Mouse (Mus musculus): ENCODE results near the gene Lamtor5. TPM values are rescaled to one million over a fixed set of nuclear protein-coding genes. Genes with fewer than 3 reads are reported as not detected.

Lamtor5 gene
- polyA plus RNA-seq, 1 experiment = 67.6 TPM

- Histone ChIP-seq H3K4me1 (ENCODE audit: control insufficient read depth, insufficient read depth, low read length) (no peaks in the 10 kb centered on the region), H3K27me3 (ENCODE audit: control insufficient read depth, insufficient read depth, low read length, poor library complexity, severe bottlenecking) (no peaks in the 10 kb centered on the region), H3K9me3 (replicated peaks; ENCODE audit: control insufficient read depth, insufficient read depth, low read length, poor library complexity, severe bottlenecking) (no peaks in the 10 kb centered on the region), H3K4me3 (ENCODE audit: low read depth, low read length) (no peak overlapping the region), H3K27ac (ENCODE audit: insufficient read depth, low read length) (no peak overlapping the region), H3K36me3 (ENCODE audit: control insufficient read depth, insufficient read depth, low read length, poor library complexity, severe bottlenecking) (no peaks in the 10 kb centered on the region), H3K9ac (ENCODE audit: low read depth, poor library complexity, severe bottlenecking) (no peak overlapping the region)
- TF ChIP-seq EP300 (IDR thresholded peaks at IDR 0.05; ENCODE audit: insufficient read depth, low read depth, low read length) (no peak), CTCF (IDR thresholded peaks at IDR 0.05; ENCODE audit: low read depth, low read length) (no peak), POLR2A (IDR thresholded peaks at IDR 0.05; ENCODE audit: insufficient read depth, low read length) (no peak)
These were observed 20.7 kb upstream of the Lamtor5 start for GRCm38 (mm10) chr3:107257924-107258323.

- H3K9ac ChIP-seq (ENCODE audit: low read depth, poor library complexity, severe bottlenecking) = no peak overlapping the region
- no peak overlapping the region for H3K4me3 ChIP-seq (ENCODE audit: low read depth, low read length)
- no peaks in the 10 kb centered on the region for H3K36me3 ChIP-seq (ENCODE audit: control insufficient read depth, insufficient read depth, low read length, poor library complexity, severe bottlenecking)
- no peak for TF ChIP-seq POLR2A (IDR thresholded peaks at IDR 0.05; ENCODE audit: insufficient read depth, low read length)
- TF ChIP-seq CTCF (IDR thresholded peaks at IDR 0.05; ENCODE audit: low read depth, low read length) = peak; percentile 6
- TF ChIP-seq EP300 (IDR thresholded peaks at IDR 0.05; ENCODE audit: insufficient read depth, low read depth, low read length) = no peak
- H3K27ac ChIP-seq (ENCODE audit: insufficient read depth, low read length) = no peak overlapping the region
- no peaks in the 10 kb centered on the region; the same call in 1 of the 2 replicates for H3K27me3 ChIP-seq (ENCODE audit: control insufficient read depth, insufficient read depth, low read length, poor library complexity, severe bottlenecking)
- H3K4me1 ChIP-seq (ENCODE audit: control insufficient read depth, insufficient read depth, low read length) = no peaks in the 10 kb centered on the region
- no peaks in the 10 kb centered on the region for H3K9me3 ChIP-seq (replicated peaks; ENCODE audit: control insufficient read depth, insufficient read depth, low read length, poor library complexity, severe bottlenecking)
These were observed 17.5 kb upstream of the Lamtor5 start for GRCm38 (mm10) chr3:107260956-107261850.

- H3K27ac ChIP-seq (ENCODE audit: insufficient read depth, low read length) = no peak overlapping the region
- no peak for TF ChIP-seq EP300 (IDR thresholded peaks at IDR 0.05; ENCODE audit: insufficient read depth, low read depth, low read length)
- no peak for TF ChIP-seq CTCF (IDR thresholded peaks at IDR 0.05; ENCODE audit: low read depth, low read length)
- TF ChIP-seq POLR2A (IDR thresholded peaks at IDR 0.05; ENCODE audit: insufficient read depth, low read length) = no peak
These were observed 16.9 kb upstream of the Lamtor5 start for GRCm38 (mm10) chr3:107261851-107262165.

GRCm38 (mm10) chr3:107266814-107267345, 11.8 kb upstream of the Lamtor5 start:
- no peak for TF ChIP-seq EP300 (IDR thresholded peaks at IDR 0.05; ENCODE audit: insufficient read depth, low read depth, low read length)
- Histone ChIP-seq H3K9me3 (replicated peaks; ENCODE audit: control insufficient read depth, insufficient read depth, low read length, poor library complexity, severe bottlenecking) (no peaks in the 10 kb centered on the region), H3K9ac (ENCODE audit: low read depth, poor library complexity, severe bottlenecking) (no peak overlapping the region), H3K4me3 (ENCODE audit: low read depth, low read length) (no peak overlapping the region), H3K36me3 (ENCODE audit: control insufficient read depth, insufficient read depth, low read length, poor library complexity, severe bottlenecking) (no peaks in the 10 kb centered on the region), H3K27me3 (ENCODE audit: control insufficient read depth, insufficient read depth, low read length, poor library complexity, severe bottlenecking) (no peaks in the 10 kb centered on the region; the same call in 1 of the 2 replicates), H3K4me1 (ENCODE audit: control insufficient read depth, insufficient read depth, low read length) (no peaks in the 10 kb centered on the region), H3K27ac (ENCODE audit: insufficient read depth, low read length) (no peak overlapping the region)

More at GRCm38 (mm10) chr3:107261851-107262165, 16.9 kb upstream of the Lamtor5 start:
- H3K4me1 ChIP-seq (ENCODE audit: control insufficient read depth, insufficient read depth, low read length) = no peaks in the 10 kb centered on the region
- H3K9me3 ChIP-seq (replicated peaks; ENCODE audit: control insufficient read depth, insufficient read depth, low read length, poor library complexity, severe bottlenecking) = no peaks in the 10 kb centered on the region
- H3K36me3 ChIP-seq (ENCODE audit: control insufficient read depth, insufficient read depth, low read length, poor library complexity, severe bottlenecking) = no peaks in the 10 kb centered on the region
- no peaks in the 10 kb centered on the region; the same call in 1 of the 2 replicates for H3K27me3 ChIP-seq (ENCODE audit: control insufficient read depth, insufficient read depth, low read length, poor library complexity, severe bottlenecking)
- H3K9ac ChIP-seq (ENCODE audit: low read depth, poor library complexity, severe bottlenecking) = no peak overlapping the region
- no peak overlapping the region for H3K4me3 ChIP-seq (ENCODE audit: low read depth, low read length)

- no peaks in the 10 kb centered on the region for H3K27me3 ChIP-seq (ENCODE audit: control insufficient read depth, insufficient read depth, low read length, poor library complexity, severe bottlenecking)
- no peak for TF ChIP-seq CTCF (IDR thresholded peaks at IDR 0.05; ENCODE audit: low read depth, low read length)
- TF ChIP-seq EP300 (IDR thresholded peaks at IDR 0.05; ENCODE audit: insufficient read depth, low read depth, low read length) = no peak
- TF ChIP-seq POLR2A (IDR thresholded peaks at IDR 0.05; ENCODE audit: insufficient read depth, low read length) = no peak
- H3K27ac ChIP-seq (ENCODE audit: insufficient read depth, low read length) = no peak overlapping the region
- no peaks in the 10 kb centered on the region for H3K36me3 ChIP-seq (ENCODE audit: control insufficient read depth, insufficient read depth, low read length, poor library complexity, severe bottlenecking)
- no peak overlapping the region for H3K9ac ChIP-seq (ENCODE audit: low read depth, poor library complexity, severe bottlenecking)
- no peaks in the 10 kb centered on the region for H3K9me3 ChIP-seq (replicated peaks; ENCODE audit: control insufficient read depth, insufficient read depth, low read length, poor library complexity, severe bottlenecking)
- H3K4me3 ChIP-seq (ENCODE audit: low read depth, low read length) = no peak overlapping the region
- no peaks in the 10 kb centered on the region for H3K4me1 ChIP-seq (ENCODE audit: control insufficient read depth, insufficient read depth, low read length)
These were observed 6.2 kb upstream of the Lamtor5 start for GRCm38 (mm10) chr3:107272433-107272832.

GRCm38 (mm10) chr3:107273820-107274219, 4.8 kb upstream of the Lamtor5 start:
- Histone ChIP-seq H3K9me3 (replicated peaks; ENCODE audit: control insufficient read depth, insufficient read depth, low read length, poor library complexity, severe bottlenecking) (no peaks in the 10 kb centered on the region), H3K9ac (ENCODE audit: low read depth, poor library complexity, severe bottlenecking) (no peak overlapping the region), H3K27me3 (ENCODE audit: control insufficient read depth, insufficient read depth, low read length, poor library complexity, severe bottlenecking) (no peaks in the 10 kb centered on the region), H3K36me3 (ENCODE audit: control insufficient read depth, insufficient read depth, low read length, poor library complexity, severe bottlenecking) (no peaks in the 10 kb centered on the region), H3K4me3 (ENCODE audit: low read depth, low read length) (no peak overlapping the region), H3K4me1 (ENCODE audit: control insufficient read depth, insufficient read depth, low read length) (no peaks in the 10 kb centered on the region), H3K27ac (ENCODE audit: insufficient read depth, low read length) (no peak overlapping the region)
- TF ChIP-seq POLR2A (IDR thresholded peaks at IDR 0.05; ENCODE audit: insufficient read depth, low read length) (no peak), CTCF (IDR thresholded peaks at IDR 0.05; ENCODE audit: low read depth, low read length) (peak; percentile 62)

Data from ES-Bruce4 (cell line).